Mouse (Mus musculus) heart, adult 2 months (tissue): ENCODE data around the gene Podxl2. TPM values are rescaled to one million over a fixed set of nuclear protein-coding genes. Genes with fewer than 3 reads are reported as not detected.

Source experiments
- DNase-seq, 2 experiments: peaks; one replicate each; pipeline ENCODE4 v3.0.0; 2021
- H3K27ac ChIP-seq: fragments of 200-600 bp; 2 replicates; pipeline ENCODE4 v1.8.1; 2022
- H3K27me3 ChIP-seq: fragments of 200-500 bp; 2 replicates; pipeline ENCODE4 v1.6.1; 2012; ENCODE audit warnings: mild to moderate bottlenecking, low read length, inconsistent platforms, mixed read lengths; ENCODE audit not compliant: control insufficient read depth, insufficient read depth
- H3K36me3 ChIP-seq: fragments of 200-500 bp; 2 replicates; pipeline ENCODE4 v1.6.1; 2012; ENCODE audit warnings: low read length, inconsistent platforms; ENCODE audit not compliant: control insufficient read depth, insufficient read depth
- H3K4me1 ChIP-seq: fragments of 200-500 bp; 2 replicates; pipeline ENCODE4 v1.6.1; 2011; ENCODE audit warnings: low read length; ENCODE audit not compliant: control insufficient read depth, insufficient read depth
- H3K4me3 ChIP-seq: fragments of 200-600 bp; 2 replicates; pipeline ENCODE4 v1.8.1; 2022
- H3K79me2 ChIP-seq: fragments of 200-500 bp; replicated peaks from 2 replicates; pipeline ENCODE4 v1.6.1; 2012; ENCODE audit warnings: mild to moderate bottlenecking, inconsistent platforms, low read length, moderate library complexity, mixed read lengths; ENCODE audit not compliant: control insufficient read depth, insufficient read depth
- H3K9ac ChIP-seq: fragments of 200-500 bp; 2 replicates; pipeline ENCODE4 v1.6.1; 2012; ENCODE audit warnings: low read depth, mild to moderate bottlenecking, control low read depth, inconsistent platforms, low read length, mixed read lengths
- CTCF ChIP-seq: fragments of 200-600 bp; IDR thresholded peaks from 2 replicates; pipeline ENCODE4 v1.8.1; 2022; ENCODE audit warnings: antibody characterized with exemption, mild to moderate bottlenecking, moderate library complexity
- EP300 ChIP-seq: fragments of 200-500 bp; IDR thresholded peaks from 2 replicates; pipeline ENCODE4 v1.6.1; 2011; ENCODE audit warnings: low read depth, low read length, control low read depth; ENCODE audit not compliant: insufficient read depth
- POLR2A ChIP-seq: fragments of 200-500 bp; IDR thresholded peaks from 2 replicates; pipeline ENCODE4 v1.6.1; 2011; ENCODE audit warnings: mild to moderate bottlenecking, low read depth, low read length, control low read depth; ENCODE audit not compliant: insufficient read depth
- WGBS: fragments of 180-500 bp; shearing (Covaris S2); methylation state at CpG from one replicate; pipeline ENCODE4 v1.1.7; 2018; 5-methylcytosine and 5-hydroxymethylcytosine counted together
- intact Hi-C: fragments of 180-260 bp; cut with DNase I; formaldehyde crosslinking; loops from one replicate; pipeline ENCODE4 v1.15.1; 2025
- polyA plus RNA-seq: library from polyadenylated mRNA; depleted of rRNA; stranded (reverse); fragments of >200 nt; gene quantifications from 2 replicates; pipeline ENCODE4 v1.2.3, GENCODE M21; 2012
- total RNA-seq, 2 experiments: library from RNA; stranded (reverse); gene quantifications; 2 replicates each; pipeline ENCODE4 v1.2.3; 2021

The Podxl2 gene
- total and polyA plus RNA-seq, 3 experiments: 13.1 to 26.2 (median 15.9) TPM

- H3K4me1 ChIP-seq: no peaks in the 10 kb centered on the region
- no peak overlapping the region for H3K27ac ChIP-seq
- H3K9ac ChIP-seq: no peak overlapping the region
- H3K79me2 ChIP-seq: no peaks in the 10 kb centered on the region
- WGBS: 61% methylated on average over 7 of the region's 7 CpGs
- peaks cover 2% of the 10 kb centered on the region; the same call in 1 of the 2 replicates for H3K27me3 ChIP-seq
- intact Hi-C loops: no loop called here
- TF ChIP-seq CTCF: no peak
- no peak for TF ChIP-seq EP300
- H3K4me3 ChIP-seq: no peak overlapping the region
- no peaks in the 10 kb centered on the region for H3K36me3 ChIP-seq
- no peak for DNase-seq
Measured at GRCm38 (mm10) chr6:88872811-88873210, 2.0 kb downstream of the Podxl2 start.

GRCm38 (mm10) chr6:88871546-88871945 lies 3.3 kb downstream of the Podxl2 start:
- intact Hi-C loops: no loop called here
- Histone ChIP-seq H3K27ac (no peak overlapping the region), H3K79me2 (no peaks in the 10 kb centered on the region), H3K4me3 (no peak overlapping the region), H3K27me3 (peaks cover 2% of the 10 kb centered on the region; the same call in 1 of the 2 replicates), H3K9ac (no peak overlapping the region), H3K4me1 (no peaks in the 10 kb centered on the region), H3K36me3 (no peaks in the 10 kb centered on the region)
- TF ChIP-seq CTCF (no peak), EP300 (no peak), POLR2A (no peak)
- WGBS: 63% methylated on average over 8 of the region's 8 CpGs
- DNase-seq: no peak

GRCm38 (mm10) chr6:88870594-88870993 lies 4.2 kb downstream of the Podxl2 start:
- intact Hi-C loops: no loop called here
- Histone ChIP-seq H3K79me2 (no peaks in the 10 kb centered on the region), H3K4me1 (no peaks in the 10 kb centered on the region), H3K4me3 (no peak overlapping the region), H3K27me3 (peaks cover 2% of the 10 kb centered on the region; the same call in 1 of the 2 replicates), H3K36me3 (no peaks in the 10 kb centered on the region), H3K27ac (no peak overlapping the region), H3K9ac (no peak overlapping the region)
- WGBS: 32% methylated on average over 4 of the region's 4 CpGs
- TF ChIP-seq CTCF (no peak), EP300 (no peak), POLR2A (no peak)
- no peak for DNase-seq

- Histone ChIP-seq H3K36me3 (no peaks in the 10 kb centered on the region), H3K4me3 (no peak overlapping the region), H3K27ac (no peak overlapping the region), H3K27me3 (peaks cover under 1% of the 10 kb centered on the region; the same call in 1 of the 2 replicates), H3K4me1 (no peaks in the 10 kb centered on the region), H3K9ac (no peak overlapping the region), H3K79me2 (no peaks in the 10 kb centered on the region)
- WGBS: 81% methylated on average over 7 of the region's 7 CpGs
- no peak for DNase-seq
- no peak for TF ChIP-seq EP300
- no peak for TF ChIP-seq CTCF
- TF ChIP-seq POLR2A: no peak
- intact Hi-C loops: no loop called here
Measured at GRCm38 (mm10) chr6:88869459-88869858, 5.4 kb downstream of the Podxl2 start.

- intact Hi-C loops: no loop called here
- H3K27ac ChIP-seq: no peak overlapping the region
- H3K4me1 ChIP-seq: no peaks in the 10 kb centered on the region
- no peak for TF ChIP-seq EP300
- TF ChIP-seq POLR2A: no peak
- TF ChIP-seq CTCF: no peak
- H3K79me2 ChIP-seq: no peaks in the 10 kb centered on the region
- H3K9ac ChIP-seq: no peak overlapping the region
- H3K4me3 ChIP-seq: no peak overlapping the region
- no peak for DNase-seq
- no peaks in the 10 kb centered on the region for H3K27me3 ChIP-seq
- H3K36me3 ChIP-seq: no peaks in the 10 kb centered on the region
- WGBS: 74% methylated on average over 7 of the region's 7 CpGs
Measured at GRCm38 (mm10) chr6:88865704-88866103, 9.1 kb downstream of the Podxl2 start.

GRCm38 (mm10) chr6:88860914-88861313 lies 13.9 kb downstream of the Podxl2 start:
- Histone ChIP-seq H3K79me2 (no peaks in the 10 kb centered on the region), H3K27ac (no peak overlapping the region), H3K4me3 (no peak overlapping the region), H3K27me3 (no peaks in the 10 kb centered on the region), H3K36me3 (no peaks in the 10 kb centered on the region), H3K9ac (no peak overlapping the region), H3K4me1 (peaks cover 3% of the 10 kb centered on the region; the same call in 1 of the 2 replicates)
- TF ChIP-seq EP300 (no peak), POLR2A (no peak), CTCF (peak; percentile 69)
- WGBS: 24% methylated on average over 2 of the region's 2 CpGs
- no peak for DNase-seq
- intact Hi-C loops: no loop called here
